Mouse (Mus musculus) monocyte, adult 5-6 weeks (primary cell): ENCODE measurements at regions not wholly inside any gene's neighbourhood (a gene's known extent, or its start where the extent isn't known, plus 50 kb on each side); places are given as distances from the start of the nearest gene placed in this dataset.

Experiments
- ATAC-seq: fragments of 153-309, 156-312 bp; replicated peaks from 2 replicates; pipeline ENCODE4 v1.8.0; 2017; ENCODE audit warnings: mild to moderate bottlenecking; ENCODE audit not compliant: low TSS enrichment, insufficient number of reproducible peaks, severe bottlenecking, poor library complexity, low FRiP score

- ATAC-seq, result no peak
Measured at GRCm38 (mm10) chr2:30702711-30703110, 100.8 kb downstream of the 1700001O22Rik start.

- ATAC-seq, result no peak
Measured at GRCm38 (mm10) chr2:30700890-30701289, 102.6 kb downstream of the 1700001O22Rik start.

- ATAC-seq, result no peak
Measured at GRCm38 (mm10) chr2:30700471-30700870, 103.0 kb downstream of the 1700001O22Rik start.

DNA sequence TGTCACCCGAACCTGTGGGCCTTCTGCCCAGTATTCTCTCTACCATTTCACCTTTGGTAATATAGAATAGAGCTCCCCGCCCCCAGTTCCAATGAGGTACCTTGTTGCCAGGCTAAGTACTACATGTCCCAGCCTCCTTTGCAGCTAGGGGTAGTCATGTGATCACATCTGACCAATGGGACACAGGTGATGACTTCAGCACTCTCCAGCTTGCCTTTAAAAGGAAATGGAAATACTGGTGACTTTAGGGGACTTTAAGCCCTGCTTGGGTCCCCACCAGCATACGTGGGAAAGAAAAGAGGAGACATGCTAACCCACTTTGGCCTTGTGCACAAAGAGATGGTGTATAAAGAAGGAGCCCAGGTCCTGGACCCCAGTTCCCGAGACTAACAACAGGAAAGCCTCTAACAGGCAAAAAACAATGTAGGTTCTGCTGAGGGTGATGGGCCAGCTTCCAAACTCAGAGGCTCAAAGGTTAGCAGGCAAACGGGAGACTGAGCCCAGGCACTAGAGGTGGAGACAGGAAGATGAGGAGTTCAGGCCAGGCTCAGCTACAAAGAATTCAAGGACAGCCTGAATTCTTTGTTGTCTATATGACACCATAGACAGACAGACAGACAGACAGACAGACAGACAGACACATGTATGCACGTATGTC, 103.5 kb downstream of the 1700001O22Rik start:
- peak; percentile 82 for ATAC-seq

- no peak for ATAC-seq
Measured at GRCm38 (mm10) chr2:30698758-30699535, 104.1 kb downstream of the Cstad start.

DNA sequence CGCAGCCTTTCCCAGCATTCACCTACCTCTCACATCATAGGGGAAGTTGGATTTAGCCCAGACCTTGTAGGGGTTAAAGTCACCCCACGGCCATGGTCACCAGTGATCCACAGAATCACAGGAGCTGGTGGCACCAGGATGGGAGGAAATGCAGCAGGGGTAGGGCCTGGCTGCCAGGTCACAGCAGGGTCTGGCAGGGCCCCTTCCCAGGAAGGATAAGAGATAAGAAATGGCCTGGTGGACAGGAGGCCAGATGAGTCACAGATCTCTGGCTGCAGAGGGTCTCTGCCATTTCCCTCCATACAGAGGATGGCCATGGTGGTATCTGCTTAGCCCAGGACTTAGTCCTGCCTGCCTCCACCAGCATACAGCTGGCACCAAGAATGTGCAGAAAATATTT, 103.0 kb downstream of the Cstad start:
- no peak for ATAC-seq

DNA sequence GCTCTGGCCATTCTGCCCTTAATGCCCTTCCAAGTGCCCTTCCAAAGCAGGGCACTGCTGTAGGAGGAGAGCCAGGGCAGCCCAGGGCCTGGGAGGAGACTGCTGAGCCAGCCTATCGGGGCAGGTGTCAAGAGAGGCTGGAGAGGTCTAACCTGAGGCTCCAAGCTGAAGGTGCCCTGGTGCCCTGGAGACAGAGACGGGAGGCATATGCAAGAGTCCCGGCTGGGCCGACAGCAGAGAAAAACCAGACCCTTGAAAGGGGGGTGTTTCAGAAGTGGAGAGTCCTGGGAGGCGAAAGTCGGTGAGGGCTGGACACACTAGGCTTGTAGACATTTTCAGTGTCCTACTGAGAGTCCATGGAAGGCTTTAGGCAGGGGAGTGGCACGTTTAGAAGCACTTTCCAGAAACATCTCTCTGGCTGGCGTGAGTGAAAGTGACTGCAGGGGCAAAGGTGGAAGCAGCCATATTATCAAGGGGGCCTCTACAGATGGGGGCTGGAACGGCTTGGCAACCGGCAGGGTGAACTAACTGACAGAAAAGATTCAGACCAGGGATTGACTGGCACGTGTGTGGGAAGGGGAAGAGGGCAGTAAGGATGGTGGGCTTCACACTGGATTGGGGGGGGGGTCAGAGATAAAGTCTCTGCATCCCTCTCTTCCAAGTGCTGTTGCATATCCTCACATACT, 101.1 kb downstream of the Cstad start:
- no peak for ATAC-seq

GRCm38 (mm10) chr2:30695041-30695440, 100.2 kb downstream of the Cstad start:
- ATAC-seq, result no peak

DNA sequence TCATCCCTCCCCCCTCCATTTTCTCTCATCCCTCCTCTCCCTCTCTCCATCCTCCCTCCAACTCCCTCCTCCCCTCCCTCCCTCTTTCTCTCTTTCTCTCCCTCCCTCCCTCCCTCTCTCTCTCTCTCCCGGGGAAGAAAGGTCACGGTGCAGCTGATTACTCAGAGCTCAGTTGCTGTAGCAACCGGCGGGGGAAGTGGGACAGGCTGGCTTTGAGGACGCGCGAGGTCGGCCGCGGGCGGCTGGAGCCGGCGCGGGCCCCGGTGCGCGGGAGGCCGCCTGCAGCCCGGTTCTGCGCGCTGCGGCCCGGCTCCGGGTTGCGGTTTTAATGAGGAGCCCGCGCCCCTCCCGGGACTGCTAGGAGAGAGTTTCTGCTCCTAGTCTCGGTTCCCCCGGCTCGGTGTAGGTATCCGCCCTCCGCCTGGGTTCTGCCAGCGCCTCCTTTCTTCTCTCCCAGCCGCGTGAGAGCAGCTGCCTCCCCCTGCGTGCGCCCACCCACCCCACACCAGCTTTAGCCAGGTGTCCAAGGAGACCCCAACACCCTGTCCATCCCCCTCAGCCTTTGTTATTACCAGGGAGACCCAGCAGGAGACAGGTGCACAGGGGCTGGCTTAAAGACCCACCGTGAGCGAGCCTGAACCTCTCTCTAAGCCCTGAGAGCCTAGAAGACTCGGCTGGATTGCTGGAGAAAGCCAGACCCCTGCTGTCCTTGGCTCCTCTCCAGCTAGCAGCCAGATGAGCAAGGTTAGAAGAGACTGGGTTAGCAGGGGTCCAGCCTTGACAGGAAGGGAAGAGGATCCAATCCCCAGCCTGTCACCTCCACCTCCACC, 98.6 kb downstream of the Cstad start:
- peak; percentile 38; the same call in 1 of the 2 replicates for ATAC-seq

GRCm38 (mm10) chr2:30692561-30693205, 97.8 kb downstream of the Cstad start:
- ATAC-seq, result no peak

GRCm38 (mm10) chr2:30691857-30692560, 97.2 kb downstream of the Cstad start:
- ATAC-seq, result no peak

- ATAC-seq, result no peak
Measured at GRCm38 (mm10) chr2:30690925-30691856, 96.4 kb downstream of the Cstad start.

DNA sequence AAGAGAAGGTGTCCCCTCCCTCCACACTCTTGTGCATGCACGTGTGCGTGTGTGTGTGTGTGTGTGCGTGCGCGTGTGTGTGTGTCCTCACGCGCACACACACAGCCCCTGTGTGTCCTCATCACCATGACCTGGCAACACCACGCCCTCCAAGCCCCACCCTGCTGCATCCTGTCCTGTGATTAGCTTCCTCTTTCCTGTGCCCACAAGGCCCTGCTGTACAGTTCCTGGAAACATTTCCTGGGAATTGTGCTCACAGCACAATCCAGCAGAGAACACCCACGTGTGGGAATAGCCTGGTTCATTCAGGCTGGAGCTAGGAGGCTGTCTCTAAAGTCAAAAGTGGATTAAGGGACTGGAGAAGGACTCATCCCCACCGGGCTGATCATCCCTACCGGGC, 95.5 kb downstream of the Cstad start:
- ATAC-seq, result peak; percentile 79

DNA sequence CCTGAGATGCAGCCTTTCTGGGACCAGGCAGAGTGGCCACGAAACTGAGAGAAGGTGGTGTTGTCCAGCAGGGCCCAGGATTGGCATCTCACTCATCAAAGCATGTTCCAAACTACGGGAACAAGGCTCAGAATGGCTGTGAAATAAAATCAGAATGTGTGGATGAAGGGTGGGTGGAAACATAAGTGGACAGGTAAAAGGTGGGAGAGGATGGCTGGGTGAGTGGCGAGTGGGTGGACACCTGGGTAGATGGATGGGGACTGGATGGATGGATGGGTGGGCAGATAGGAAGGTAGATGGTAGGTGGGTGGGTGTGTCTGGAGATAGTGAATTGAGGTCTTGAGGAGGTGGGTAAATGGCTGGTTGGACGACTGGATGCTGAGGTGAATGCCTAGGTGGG, 93.6 kb downstream of the Cstad start:
- no peak for ATAC-seq

GRCm38 (mm10) chr2:30687121-30687551, 92.3 kb downstream of the Cstad start:
- no peak for ATAC-seq

DNA sequence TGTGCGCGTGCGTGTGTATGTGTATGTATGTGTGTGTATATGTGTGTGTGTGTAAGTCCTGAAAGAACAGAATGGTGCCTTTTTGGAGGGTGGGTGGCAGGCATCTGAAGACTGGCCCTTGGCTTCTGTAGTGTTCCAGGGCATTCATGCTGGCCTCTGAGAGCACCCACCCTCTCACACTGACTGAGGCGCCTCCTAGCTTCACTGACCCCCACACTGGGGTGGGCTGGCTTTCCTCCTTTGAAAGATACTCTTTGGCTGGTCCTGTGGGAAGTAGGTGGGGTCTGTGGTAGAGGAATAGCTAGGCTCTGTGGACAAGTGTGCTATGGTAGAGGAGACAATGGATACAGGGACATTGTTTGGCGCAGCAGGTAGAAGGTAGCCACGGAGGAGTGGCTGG, 91.5 kb downstream of the Cstad start:
- ATAC-seq, result no peak
